Mouse (Mus musculus): ENCODE measurements around the gene Cox19.

Cox19 gene

GRCm38 (mm10) chr5:139327634-139328020 lies 23.6 kb downstream of the Cox19 start:
- DNase-seq (ENCODE audit: low read depth, low spot score) = no peak

- DNase-seq (ENCODE audit: low read depth, low spot score) = no peak
These were observed 24.1 kb downstream of the Cox19 start for GRCm38 (mm10) chr5:139326986-139327633.

- DNase-seq (ENCODE audit: low read depth, low spot score) = no peak
These were observed 25.0 kb downstream of the Cox19 start for GRCm38 (mm10) chr5:139326111-139326696.

GRCm38 (mm10) chr5:139325395-139325966 lies 25.7 kb downstream of the Cox19 start, which contains the start of gene Adap1:
Adap1 (minus strand) TSS chr5:139325622.
- no peak for DNase-seq (ENCODE audit: low read depth, low spot score)

GRCm38 (mm10) chr5:139324691-139325394 lies 26.4 kb downstream of the Cox19 start:
- DNase-seq (ENCODE audit: low read depth, low spot score) = no peak

DNA sequence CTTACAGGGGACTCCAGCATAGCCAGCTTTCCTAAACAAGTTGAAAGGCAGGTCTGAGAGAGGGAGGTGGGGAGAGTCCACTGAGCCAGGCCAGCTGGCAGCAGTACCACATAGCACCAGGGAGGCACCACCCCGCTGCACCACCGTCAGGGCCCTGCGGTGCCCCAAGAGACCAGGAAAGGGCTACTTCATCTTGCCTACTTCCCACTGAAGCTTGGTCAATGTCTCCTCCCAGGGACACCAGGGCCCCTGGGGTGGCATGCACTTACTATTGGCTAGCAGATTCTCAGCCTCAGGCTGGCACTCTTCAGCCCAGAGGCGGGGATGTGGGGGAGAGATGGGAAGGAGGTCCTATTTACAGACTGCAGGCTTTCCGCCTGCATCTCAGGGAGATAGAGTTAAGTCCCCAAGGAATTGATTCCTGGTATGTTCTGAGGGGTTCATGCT lies 27.1 kb downstream of the Cox19 start:
- peak; percentile 55 for DNase-seq (ENCODE audit: low read depth, low spot score)

DNA sequence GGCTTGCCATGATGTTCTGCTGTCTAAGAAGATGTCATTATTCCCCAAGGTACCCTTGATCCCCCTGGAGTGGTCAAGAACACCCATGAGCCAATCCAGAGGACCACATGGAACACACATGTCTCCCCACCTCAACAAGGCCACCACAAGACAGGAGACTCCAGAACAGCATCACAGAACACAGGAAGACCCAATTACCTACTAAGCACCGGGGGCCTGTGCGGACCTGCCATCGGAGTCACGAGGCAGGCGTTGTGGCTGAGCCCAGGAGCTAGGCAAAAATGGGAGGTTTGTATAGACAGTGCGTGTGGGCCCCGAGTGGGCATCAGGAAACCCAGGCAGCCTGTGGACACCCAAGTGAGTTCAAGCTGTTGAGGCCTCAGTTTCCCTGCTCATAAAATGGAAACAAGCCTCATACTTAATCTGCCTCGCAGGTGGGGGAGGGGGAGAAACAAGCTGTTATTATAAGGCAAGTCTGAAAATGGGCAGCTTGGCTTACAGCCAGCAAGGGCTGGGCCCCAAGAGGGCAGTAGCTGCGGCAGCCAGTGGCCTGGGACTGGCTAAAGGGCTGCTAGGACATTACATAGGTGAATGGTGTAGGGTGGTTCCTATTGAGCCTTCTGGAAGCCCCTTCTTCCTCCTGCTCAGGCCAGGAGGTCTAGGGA lies 27.8 kb downstream of the Cox19 start:
- no peak for DNase-seq (ENCODE audit: low read depth, low spot score)

DNA sequence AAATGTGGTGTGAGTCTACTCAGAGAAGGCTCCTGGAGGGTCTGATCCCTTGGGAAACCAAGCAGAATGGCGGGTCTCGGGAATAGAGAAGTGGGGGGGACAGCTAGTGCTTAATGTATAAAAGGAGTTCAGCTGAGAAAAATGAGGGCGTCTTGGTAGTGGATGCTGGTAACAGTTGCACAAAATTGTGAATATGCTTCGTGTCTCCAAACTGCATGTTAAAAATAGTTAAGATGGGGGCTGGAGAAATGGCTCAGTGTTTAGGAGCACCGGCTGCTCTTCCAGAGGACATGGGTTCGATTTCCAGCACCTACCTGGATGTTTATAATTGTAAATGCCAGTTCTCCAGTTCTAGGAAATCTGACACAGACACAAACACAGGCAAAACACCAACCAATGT lies 29.9 kb downstream of the Cox19 start:
- DNase-seq (ENCODE audit: low read depth, low spot score) = peak; percentile 62

GRCm38 (mm10) chr5:139320424-139320823 lies 30.8 kb downstream of the Cox19 start:
- DNase-seq (ENCODE audit: low read depth, low spot score) = no peak

DNA sequence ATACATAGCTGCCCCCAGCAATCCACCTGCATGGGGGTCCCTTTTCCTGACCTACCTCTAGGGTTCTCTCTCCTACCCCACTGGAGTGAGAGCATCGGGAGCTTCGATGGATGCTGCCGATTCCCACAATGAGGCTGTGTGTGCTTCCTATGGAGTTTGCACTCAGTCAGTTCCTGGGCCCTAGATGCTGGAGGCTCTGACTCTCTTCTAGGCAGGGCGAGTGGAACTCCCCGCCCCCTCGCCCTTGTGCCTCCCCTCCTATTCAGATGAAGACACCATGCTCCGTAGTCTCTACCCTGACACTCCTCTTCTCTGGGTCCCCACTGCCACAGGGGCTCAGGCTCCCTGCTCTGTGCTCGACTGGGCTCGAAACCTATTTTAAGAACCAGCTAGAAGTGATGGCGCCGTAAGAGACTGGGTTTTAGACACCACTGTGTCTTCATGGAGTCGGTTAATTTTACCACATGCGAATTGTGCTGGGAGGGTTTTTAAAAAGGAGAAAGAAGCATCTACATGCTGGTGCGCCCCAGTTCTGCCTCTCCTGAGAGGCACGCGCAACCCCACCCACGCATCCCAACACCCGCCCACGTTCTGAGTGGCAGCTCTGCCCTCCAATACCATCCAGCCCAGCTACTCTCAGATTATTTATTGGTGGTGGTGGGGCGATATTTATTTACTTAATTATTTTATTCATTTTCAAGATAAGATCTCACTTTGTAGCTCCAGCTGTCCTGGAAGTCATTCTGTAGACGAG lies 33.3 kb downstream of the Cox19 start:
- DNase-seq (ENCODE audit: low read depth, low spot score) = peak; percentile 53

- no peak for DNase-seq (ENCODE audit: low read depth, low spot score)
These were observed 34.1 kb downstream of the Cox19 start for GRCm38 (mm10) chr5:139316982-139317675.

- no peak for DNase-seq (ENCODE audit: low read depth, low spot score)
These were observed 36.1 kb downstream of the Cox19 start for GRCm38 (mm10) chr5:139314941-139315642.

DNA sequence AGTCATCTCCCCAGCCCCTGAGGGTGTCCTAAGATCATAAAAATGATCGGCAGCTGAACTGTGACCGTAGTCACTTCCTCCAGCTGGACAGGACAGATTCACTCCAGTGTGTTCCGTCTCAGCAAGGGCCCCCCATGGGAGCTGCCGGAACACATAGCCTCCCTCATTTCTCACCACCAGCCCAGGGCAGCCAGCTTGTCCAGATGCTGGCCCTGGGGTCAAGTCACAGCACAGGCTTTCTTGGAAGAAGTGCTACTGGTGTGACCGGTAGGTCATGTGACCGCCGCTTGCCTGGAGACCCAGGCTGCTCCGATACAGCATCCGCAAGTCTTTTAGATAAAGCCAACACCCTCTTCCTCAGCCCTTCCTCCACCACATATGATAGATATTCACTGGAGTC lies 37.7 kb downstream of the Cox19 start:
- no peak for DNase-seq (ENCODE audit: low read depth, low spot score)

DNA sequence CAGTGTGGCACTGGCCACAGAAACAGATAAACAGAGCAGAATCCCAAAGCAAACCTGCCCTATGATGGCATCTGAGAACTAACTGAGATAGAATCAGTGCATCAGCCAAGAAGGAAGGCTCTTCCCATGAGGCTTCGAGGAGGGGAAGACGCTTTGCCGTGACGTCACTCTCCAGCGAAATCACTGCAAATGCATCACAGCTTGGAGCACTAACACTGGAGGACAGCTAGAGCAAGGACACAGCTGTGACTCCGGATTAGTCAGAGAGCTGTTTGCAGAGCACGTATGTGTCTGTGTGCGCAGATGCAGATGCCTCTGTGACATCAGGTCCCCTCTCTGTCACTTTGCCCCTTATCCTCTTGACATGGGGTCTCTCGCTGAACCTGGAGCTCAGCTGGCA lies 39.4 kb downstream of the Cox19 start:
- no peak for DNase-seq (ENCODE audit: low read depth, low spot score)

GRCm38 (mm10) chr5:139310477-139310876 lies 40.7 kb downstream of the Cox19 start:
- DNase-seq (ENCODE audit: low read depth, low spot score) = no peak

GRCm38 (mm10) chr5:139309946-139310345 lies 41.3 kb downstream of the Cox19 start:
- DNase-seq (ENCODE audit: low read depth, low spot score) = no peak

- DNase-seq (ENCODE audit: low read depth, low spot score) = no peak
These were observed 47.6 kb downstream of the Cox19 start for GRCm38 (mm10) chr5:139303646-139304061.

GRCm38 (mm10) chr5:139302101-139302500 lies 49.1 kb downstream of the Cox19 start:
- DNase-seq (ENCODE audit: low read depth, low spot score) = no peak

DNA sequence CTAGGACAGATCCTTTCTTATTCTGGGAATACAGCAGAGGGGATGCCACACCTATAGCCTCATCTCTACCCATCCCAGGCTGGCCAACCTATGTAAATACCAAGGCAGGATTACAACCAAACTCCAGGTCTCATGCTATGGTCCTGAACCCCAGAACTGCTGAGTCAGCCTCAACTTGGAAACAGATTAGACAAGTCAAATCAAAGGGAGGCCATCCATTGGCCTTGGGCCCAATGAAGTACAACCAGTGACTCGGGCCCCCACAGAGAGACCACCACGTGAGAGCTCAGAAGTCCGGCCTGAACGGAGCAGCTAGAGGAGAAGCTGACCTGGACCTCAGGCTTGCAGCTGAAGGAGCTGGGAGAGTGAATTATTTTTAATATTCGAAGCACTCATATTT lies 53.5 kb downstream of the Cox19 start:
- DNase-seq (ENCODE audit: low read depth, low spot score) = no peak

DNA sequence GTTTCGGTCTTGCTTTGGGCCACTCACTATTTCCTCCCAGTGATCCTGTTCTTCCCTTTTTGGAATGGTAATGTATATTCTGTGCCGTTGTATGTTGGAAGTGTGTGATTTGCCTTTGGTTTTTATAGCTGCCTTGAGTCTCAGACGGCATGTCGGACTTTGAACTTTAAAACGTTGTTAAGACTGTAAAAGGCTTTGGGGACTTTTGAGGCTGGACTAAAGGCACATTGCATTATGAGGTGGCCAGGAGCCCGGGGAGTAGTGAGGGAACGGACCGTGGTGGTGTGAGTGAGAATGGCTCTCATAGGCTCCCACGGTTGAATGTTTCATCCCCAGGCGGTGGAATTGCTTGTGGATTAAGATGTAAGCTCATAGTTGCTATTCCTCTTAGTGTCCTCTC lies 54.1 kb downstream of the Cox19 start:
- DNase-seq (ENCODE audit: low read depth, low spot score) = no peak

Data from telencephalon, adult 2 months (tissue).